Mouse (Mus musculus) stomach, embryonic 14.5 days (tissue): Measurements from ENCODE around the gene Unc13b. TPM values are rescaled to one million over a fixed set of nuclear protein-coding genes. Genes with fewer than 3 reads are reported as not detected.
A peak's percentile ranks its signal among the peaks of the same experiment; 100 is the strongest.

Experiments used
- ATAC-seq: fragments of 200-750 bp; cut with Nextera tagmentation; 2 replicates; pipeline ENCODE4 v1.8.0; 2017; ENCODE audit warnings: low read depth, moderate TSS enrichment; ENCODE audit not compliant: insufficient number of reproducible peaks, insufficient read depth, low FRiP score
- H3K27ac ChIP-seq: fragments of 300-500 bp; sonication (generic); 2 replicates; pipeline ENCODE4 v1.5.1; 2014; ENCODE audit warnings: mild to moderate bottlenecking, low read length, moderate library complexity, mixed read lengths
- H3K27me3 ChIP-seq: fragments of 300-500 bp; sonication (generic); 2 replicates; pipeline ENCODE4 v1.6.1; 2014; ENCODE audit warnings: low read length, control low read depth, mixed read lengths; ENCODE audit not compliant: control insufficient read depth, insufficient read depth
- H3K36me3 ChIP-seq: fragments of 300-500 bp; sonication (generic); 2 replicates; pipeline ENCODE4 v1.6.1; 2014; ENCODE audit warnings: mild to moderate bottlenecking, control low read depth, low read length, moderate library complexity, mixed read lengths; ENCODE audit not compliant: control insufficient read depth, insufficient read depth
- H3K4me1 ChIP-seq: fragments of 300-500 bp; sonication (generic); 2 replicates; pipeline ENCODE4 v1.6.1; 2014; ENCODE audit warnings: low read length, control low read depth, mixed read lengths; ENCODE audit not compliant: control insufficient read depth, insufficient read depth
- H3K4me2 ChIP-seq: fragments of 300-500 bp; sonication (generic); replicated peaks from 2 replicates; pipeline ENCODE4 v1.6.1; 2014; ENCODE audit warnings: low read depth, low read length, control low read depth
- H3K4me3 ChIP-seq: fragments of 300-500 bp; sonication (generic); 2 replicates; pipeline ENCODE4 v1.5.1; 2014; ENCODE audit warnings: low read depth, low read length, control low read depth
- H3K9ac ChIP-seq: fragments of 300-500 bp; sonication (generic); replicated peaks from 2 replicates; pipeline ENCODE4 v1.6.1; 2014; ENCODE audit warnings: low read depth, mild to moderate bottlenecking, control low read depth, low read length, moderate library complexity, mixed read lengths
- H3K9me3 ChIP-seq: fragments of 300-500 bp; sonication (generic); 2 replicates; pipeline ENCODE4 v1.6.1; 2016; ENCODE audit warnings: low read depth, low read length, control low read depth; ENCODE audit not compliant: control insufficient read depth
- WGBS: fragments of 180-500 bp; shearing (Covaris S2); extraction: QIAGEN DNeasy Blood & Tissue Kit; methylation state at CpG from one replicate; pipeline ENCODE4 v1.1.7; 2014; 5-methylcytosine and 5-hydroxymethylcytosine counted together
- polyA plus RNA-seq: library from polyadenylated mRNA; unstranded; fragments of >200 nt; fragmentation: Nextera tagmentation; extraction: Ambion mirVana; gene quantifications from 2 replicates; pipeline ENCODE4 v1.2.1, GENCODE M21; 2014

Unc13b gene
- polyA plus RNA-seq, 1 experiment from 2014 or later = 16.0 TPM

GRCm38 (mm10) chr4:43258556-43258955 is 199.8 kb downstream of the Unc13b start:
- no peak for ATAC-seq

GRCm38 (mm10) chr4:43259435-43259834 is 200.7 kb downstream of the Unc13b start:
- no peak for ATAC-seq
- Histone ChIP-seq H3K4me3 (no peak overlapping the region), H3K36me3 (no peaks in the 10 kb centered on the region), H3K9me3 (no peaks in the 10 kb centered on the region), H3K27ac (no peak overlapping the region), H3K27me3 (no peaks in the 10 kb centered on the region), H3K4me2 (no peak overlapping the region), H3K4me1 (no peaks in the 10 kb centered on the region; the same call in 1 of the 2 replicates), H3K9ac (no peak overlapping the region)
- 47% methylated on average over 3 of the region's 3 CpGs for WGBS

More at GRCm38 (mm10) chr4:43258556-43258955, 199.8 kb downstream of the Unc13b start:
- H3K27ac ChIP-seq = no peak overlapping the region
- H3K27me3 ChIP-seq = no peaks in the 10 kb centered on the region
- H3K4me2 ChIP-seq = no peak overlapping the region
- no peak overlapping the region for H3K4me3 ChIP-seq
- H3K9me3 ChIP-seq = no peaks in the 10 kb centered on the region
- no peaks in the 10 kb centered on the region; the same call in 1 of the 2 replicates for H3K4me1 ChIP-seq
- H3K9ac ChIP-seq = no peak overlapping the region
- no peaks in the 10 kb centered on the region for H3K36me3 ChIP-seq
- 81% methylated on average over 4 of the region's 4 CpGs for WGBS

GRCm38 (mm10) chr4:43260096-43260495 is 201.3 kb downstream of the Unc13b start:
- H3K36me3 ChIP-seq = no peaks in the 10 kb centered on the region
- H3K27ac ChIP-seq = no peak overlapping the region
- H3K9ac ChIP-seq = no peak overlapping the region
- no peak overlapping the region for H3K4me3 ChIP-seq
- H3K4me1 ChIP-seq = no peaks in the 10 kb centered on the region; the same call in 1 of the 2 replicates
- 55% methylated on average over 5 of the region's 5 CpGs for WGBS
- H3K4me2 ChIP-seq = no peak overlapping the region
- no peaks in the 10 kb centered on the region for H3K27me3 ChIP-seq
- no peaks in the 10 kb centered on the region for H3K9me3 ChIP-seq
- ATAC-seq = no peak

GRCm38 (mm10) chr4:43262821-43263220 is 204.1 kb downstream of the Unc13b start:
- no peaks in the 10 kb centered on the region; the same call in 1 of the 2 replicates for H3K4me1 ChIP-seq
- no peak for ATAC-seq
- H3K4me2 ChIP-seq = no peak overlapping the region
- H3K27ac ChIP-seq = no peak overlapping the region
- H3K4me3 ChIP-seq = no peak overlapping the region
- H3K27me3 ChIP-seq = no peaks in the 10 kb centered on the region
- WGBS = 91% methylated on average over 6 of the region's 6 CpGs
- no peaks in the 10 kb centered on the region for H3K9me3 ChIP-seq
- H3K36me3 ChIP-seq = no peaks in the 10 kb centered on the region
- no peak overlapping the region for H3K9ac ChIP-seq

GRCm38 (mm10) chr4:43266146-43266545 is 207.4 kb downstream of the Unc13b start:
- 45% methylated on average over 2 of the region's 2 CpGs for WGBS
- no peaks in the 10 kb centered on the region for H3K9me3 ChIP-seq
- no peak overlapping the region for H3K4me3 ChIP-seq
- no peak overlapping the region for H3K9ac ChIP-seq
- H3K36me3 ChIP-seq = no peaks in the 10 kb centered on the region
- no peaks in the 10 kb centered on the region for H3K27me3 ChIP-seq
- H3K4me2 ChIP-seq = no peak overlapping the region
- ATAC-seq = no peak
- H3K27ac ChIP-seq = no peak overlapping the region
- no peaks in the 10 kb centered on the region for H3K4me1 ChIP-seq

- H3K4me3 ChIP-seq = peak within 1 kb of the TSS; percentile 25
- no peaks in the 10 kb centered on the region for H3K36me3 ChIP-seq
- no peak within 1 kb of the TSS for H3K27ac ChIP-seq
- WGBS = 2% methylated on average over 19 of the region's 19 CpGs
- no peak within 1 kb of the TSS for H3K9ac ChIP-seq
- peak within 1 kb of the TSS; percentile 51 for H3K4me2 ChIP-seq
- peak; percentile 89; the same call in 1 of the 2 replicates for ATAC-seq
- no peaks in the 10 kb centered on the region for H3K27me3 ChIP-seq
- H3K9me3 ChIP-seq = no peaks in the 10 kb centered on the region
- H3K4me1 ChIP-seq = no peaks in the 10 kb centered on the region
Observed at GRCm38 (mm10) chr4:43266623-43267322, 208.0 kb downstream of the Unc13b start, which contains the start of gene Atp8b5. TSS of gene Atp8b5 (plus strand) at chr4:43267159.

- Histone ChIP-seq H3K9ac (no peak overlapping the region), H3K27ac (no peak overlapping the region), H3K27me3 (no peaks in the 10 kb centered on the region), H3K4me3 (peak overlapping the region; percentile 25; the same call in 1 of the 2 replicates), H3K4me2 (peak overlapping the region; percentile 51; the same call in 1 of the 2 replicates), H3K36me3 (no peaks in the 10 kb centered on the region), H3K4me1 (no peaks in the 10 kb centered on the region), H3K9me3 (no peaks in the 10 kb centered on the region)
- ATAC-seq = no peak
- 11% methylated on average over 2 of the region's 2 CpGs for WGBS
Observed at GRCm38 (mm10) chr4:43267323-43267658, 208.5 kb downstream of the Unc13b start.

GRCm38 (mm10) chr4:43285476-43285875 is 226.7 kb downstream of the Unc13b start:
- no peak for ATAC-seq
- H3K36me3 ChIP-seq = no peaks in the 10 kb centered on the region
- H3K27ac ChIP-seq = no peak overlapping the region
- WGBS = 90% methylated on average over 5 of the region's 5 CpGs
- H3K4me2 ChIP-seq = no peak overlapping the region
- H3K27me3 ChIP-seq = no peaks in the 10 kb centered on the region
- no peaks in the 10 kb centered on the region for H3K4me1 ChIP-seq
- no peaks in the 10 kb centered on the region for H3K9me3 ChIP-seq
- H3K4me3 ChIP-seq = no peak overlapping the region
- H3K9ac ChIP-seq = no peak overlapping the region

GRCm38 (mm10) chr4:43287305-43287704 is 228.6 kb downstream of the Unc13b start:
- H3K27ac ChIP-seq = no peak overlapping the region
- no peaks in the 10 kb centered on the region for H3K27me3 ChIP-seq
- H3K9ac ChIP-seq = no peak overlapping the region
- no peaks in the 10 kb centered on the region for H3K36me3 ChIP-seq
- no peaks in the 10 kb centered on the region for H3K9me3 ChIP-seq
- no peak for ATAC-seq
- H3K4me2 ChIP-seq = no peak overlapping the region
- 82% methylated on average over 3 of the region's 3 CpGs for WGBS
- no peaks in the 10 kb centered on the region for H3K4me1 ChIP-seq
- H3K4me3 ChIP-seq = no peak overlapping the region
